Mouse (Mus musculus): ENCODE results near the gene Emc3. TPM values are rescaled to one million over a fixed set of nuclear protein-coding genes. Genes with fewer than 3 reads are reported as not detected.

Emc3 gene
- polyA plus RNA-seq, 1 experiment from 2014 or later, result 79.0 TPM

- Histone ChIP-seq H3K4me1 (replicated peaks) (peaks cover 30% of the 10 kb centered on the region), H3K27me3 (ENCODE audit: insufficient read depth, poor library complexity, severe bottlenecking) (peaks cover 8% of the 10 kb centered on the region; the same call in 1 of the 2 replicates), H3K9me3 (no peaks in the 10 kb centered on the region), H3K36me3 (peaks cover 66% of the 10 kb centered on the region), H3K27ac (no peak overlapping the region), H3K4me3 (no peak overlapping the region)
- DNase-seq (ENCODE audit: low spot score), result no peak
- WGBS, result 95% methylated on average over 14 of the region's 14 CpGs
These were observed 42.0 kb downstream of the Emc3 start for GRCm38 (mm10) chr6:113489410-113489809.

DNA sequence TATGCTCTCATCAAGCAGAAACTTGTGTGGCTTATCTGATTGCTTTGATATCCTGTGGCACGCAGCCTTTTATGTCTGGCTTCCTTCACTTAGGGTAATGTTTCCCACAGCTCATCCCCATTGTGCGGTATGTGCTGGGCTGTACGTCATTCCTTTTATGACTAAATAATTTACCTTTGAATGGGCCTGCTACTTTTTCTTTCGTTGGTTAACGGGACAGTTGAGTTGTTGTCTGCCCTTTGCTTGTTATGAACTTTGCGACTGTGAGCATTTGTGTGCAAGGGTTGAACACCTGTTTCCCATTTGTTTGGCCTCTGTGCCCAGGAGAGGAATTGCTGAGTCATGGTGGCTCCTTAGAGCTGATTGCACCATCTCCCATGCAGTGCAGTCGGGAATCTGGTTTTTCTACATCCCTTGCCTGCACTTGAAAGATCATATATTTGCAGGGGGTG, 44.3 kb downstream of the Emc3 start:
- Histone ChIP-seq H3K4me1 (replicated peaks) (peaks cover 39% of the 10 kb centered on the region), H3K27me3 (ENCODE audit: insufficient read depth, poor library complexity, severe bottlenecking) (peaks cover 5% of the 10 kb centered on the region; the same call in 1 of the 2 replicates), H3K27ac (no peak overlapping the region), H3K36me3 (peaks cover 54% of the 10 kb centered on the region), H3K4me3 (no peak overlapping the region), H3K9me3 (no peaks in the 10 kb centered on the region)
- DNase-seq (ENCODE audit: low spot score), result no peak
- WGBS, result 70% methylated on average over 7 of the region's 7 CpGs

DNA sequence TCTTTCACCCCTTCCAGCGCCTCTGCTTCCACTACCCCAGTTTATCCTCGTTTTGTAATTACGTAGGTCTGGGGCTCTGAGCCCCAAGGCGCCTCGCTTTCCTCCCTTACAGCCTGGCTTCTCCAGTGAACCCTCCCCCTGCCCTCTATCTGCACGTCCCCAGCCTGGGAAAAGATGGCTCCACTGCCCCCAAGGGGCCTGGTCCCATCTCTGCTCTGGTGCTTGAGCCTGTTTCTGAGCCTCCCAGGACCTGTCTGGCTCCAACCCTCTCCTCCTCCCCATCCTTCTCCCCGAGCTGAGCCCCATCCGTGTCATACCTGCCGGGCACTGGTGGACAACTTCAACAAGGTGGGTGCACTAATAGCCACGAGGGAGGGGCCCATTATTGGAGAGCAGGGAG, 47.7 kb downstream of the Emc3 start:
- Histone ChIP-seq H3K4me1 (replicated peaks) (peaks cover 53% of the 10 kb centered on the region), H3K9me3 (no peaks in the 10 kb centered on the region), H3K36me3 (peaks cover 22% of the 10 kb centered on the region), H3K4me3 (peak overlapping the region; percentile 62), H3K27me3 (ENCODE audit: insufficient read depth, poor library complexity, severe bottlenecking) (peaks cover 38% of the 10 kb centered on the region), H3K27ac (peak overlapping the region; percentile 94)
- peak; percentile 38 for DNase-seq (ENCODE audit: low spot score)
- 15% methylated on average over 10 of the region's 10 CpGs for WGBS

- Histone ChIP-seq H3K27me3 (ENCODE audit: insufficient read depth, poor library complexity, severe bottlenecking) (peaks cover 40% of the 10 kb centered on the region), H3K4me1 (replicated peaks) (peaks cover 53% of the 10 kb centered on the region), H3K36me3 (peaks cover 16% of the 10 kb centered on the region), H3K27ac (peak within 1 kb of the TSS; percentile 94), H3K9me3 (no peaks in the 10 kb centered on the region), H3K4me3 (peak within 1 kb of the TSS; percentile 62)
- under 1% methylated on average over 26 of the region's 26 CpGs for WGBS
- DNase-seq (ENCODE audit: low spot score), result peak; percentile 95
These were observed 48.3 kb downstream of the Emc3 start, which contains the start of gene Creld1 for GRCm38 (mm10) chr6:113483100-113483615. Gene Creld1 (plus strand): TSS chr6:113483297.

- peak overlapping the region; percentile 62 for H3K4me3 ChIP-seq
- H3K9me3 ChIP-seq, result no peaks in the 10 kb centered on the region
- H3K27ac ChIP-seq, result peak overlapping the region; percentile 94
- peaks cover 11% of the 10 kb centered on the region; the same call in 1 of the 2 replicates for H3K36me3 ChIP-seq
- peaks cover 40% of the 10 kb centered on the region for H3K27me3 ChIP-seq (ENCODE audit: insufficient read depth, poor library complexity, severe bottlenecking)
- WGBS, result under 1% methylated on average over 65 of the region's 65 CpGs
- no peak for DNase-seq (ENCODE audit: low spot score)
- peaks cover 51% of the 10 kb centered on the region for H3K4me1 ChIP-seq (replicated peaks)
These were observed 48.9 kb downstream of the Emc3 start for GRCm38 (mm10) chr6:113482477-113483099.

GRCm38 (mm10) chr6:113480555-113481373, 50.7 kb downstream of the Emc3 start:
- H3K27ac ChIP-seq, result no peak overlapping the region
- H3K36me3 ChIP-seq, result no peaks in the 10 kb centered on the region
- no peaks in the 10 kb centered on the region for H3K9me3 ChIP-seq
- H3K27me3 ChIP-seq (ENCODE audit: insufficient read depth, poor library complexity, severe bottlenecking), result peaks cover 40% of the 10 kb centered on the region
- DNase-seq (ENCODE audit: low spot score), result no peak
- WGBS, result 68% methylated on average over 18 of the region's 18 CpGs
- no peak overlapping the region for H3K4me3 ChIP-seq
- H3K4me1 ChIP-seq (replicated peaks), result peaks cover 45% of the 10 kb centered on the region

DNA sequence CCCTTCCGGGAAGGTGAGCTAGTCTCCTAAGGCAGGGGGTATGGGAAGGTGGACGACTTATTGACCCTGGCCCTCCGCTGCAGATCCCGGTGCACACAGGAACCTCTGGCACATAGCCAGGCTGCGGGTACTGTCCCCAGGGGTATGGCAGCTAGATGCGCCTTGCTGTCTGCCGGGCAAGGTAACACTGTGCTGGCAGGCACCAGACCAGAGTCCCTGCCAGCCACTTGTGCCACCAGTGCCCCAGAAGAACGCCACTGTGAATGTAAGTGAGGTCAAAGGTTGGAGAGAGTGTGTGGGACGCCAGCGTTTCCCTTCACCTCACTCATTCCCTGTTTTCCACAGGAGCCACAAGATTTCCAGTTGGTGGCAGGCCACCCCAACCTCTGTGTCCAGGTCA, 52.5 kb downstream of the Emc3 start:
- H3K4me1 ChIP-seq (replicated peaks), result peaks cover 30% of the 10 kb centered on the region
- H3K36me3 ChIP-seq, result no peaks in the 10 kb centered on the region
- no peak overlapping the region for H3K27ac ChIP-seq
- peaks cover 40% of the 10 kb centered on the region for H3K27me3 ChIP-seq (ENCODE audit: insufficient read depth, poor library complexity, severe bottlenecking)
- 83% methylated on average over 10 of the region's 10 CpGs for WGBS
- no peak overlapping the region for H3K4me3 ChIP-seq
- no peak for DNase-seq (ENCODE audit: low spot score)
- no peaks in the 10 kb centered on the region for H3K9me3 ChIP-seq

DNA sequence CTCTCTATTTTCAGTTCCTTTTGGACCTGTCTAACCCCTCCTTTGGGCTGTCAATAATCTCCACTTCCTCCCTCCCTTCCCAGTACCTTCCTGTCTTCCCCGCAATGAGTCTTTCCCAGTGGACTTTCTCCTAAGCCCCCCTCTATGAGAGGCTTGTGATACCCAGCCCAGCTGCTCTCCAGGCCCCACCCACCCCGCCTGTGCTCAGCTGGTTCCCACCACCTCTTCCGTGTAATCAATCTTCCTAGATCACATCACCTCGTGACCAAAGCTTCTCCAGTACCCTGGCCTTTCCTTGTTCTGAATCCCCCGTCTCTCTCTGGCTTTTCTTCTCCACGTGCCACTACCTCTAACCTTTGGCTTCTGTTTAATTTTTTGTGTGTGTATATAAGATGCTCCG, 54.1 kb downstream of the Emc3 start:
- 54% methylated on average over 7 of the region's 7 CpGs for WGBS
- Histone ChIP-seq H3K27me3 (ENCODE audit: insufficient read depth, poor library complexity, severe bottlenecking) (peaks cover 41% of the 10 kb centered on the region), H3K27ac (no peak overlapping the region), H3K36me3 (no peaks in the 10 kb centered on the region), H3K4me1 (replicated peaks) (peaks cover 23% of the 10 kb centered on the region), H3K9me3 (no peaks in the 10 kb centered on the region), H3K4me3 (no peak overlapping the region)
- no peak for DNase-seq (ENCODE audit: low spot score)

DNA sequence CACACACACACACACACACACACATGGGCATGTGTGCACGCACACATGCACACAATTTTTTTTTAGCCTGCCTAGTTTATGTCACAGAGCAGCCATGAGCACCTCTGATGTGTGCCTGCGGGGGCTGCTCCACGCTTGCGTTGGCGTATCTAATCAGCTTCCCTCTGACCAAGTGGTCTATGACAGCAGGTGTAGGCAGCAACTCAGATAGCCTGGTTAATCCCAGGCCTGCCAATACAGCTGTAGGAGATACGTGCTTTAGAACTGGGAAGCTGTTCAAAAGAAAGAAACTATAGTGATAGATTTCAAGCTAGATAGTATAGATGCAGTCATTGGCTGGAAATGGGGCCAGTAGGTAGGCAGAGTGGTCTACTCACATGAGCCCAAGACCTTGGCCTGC, 57.7 kb downstream of the Emc3 start:
- Histone ChIP-seq H3K36me3 (no peaks in the 10 kb centered on the region), H3K27ac (no peak overlapping the region), H3K9me3 (no peaks in the 10 kb centered on the region), H3K4me3 (no peak overlapping the region), H3K27me3 (ENCODE audit: insufficient read depth, poor library complexity, severe bottlenecking) (peaks cover 43% of the 10 kb centered on the region), H3K4me1 (replicated peaks) (peaks cover 41% of the 10 kb centered on the region)
- WGBS, result 90% methylated on average over 6 of the region's 6 CpGs
- no peak for DNase-seq (ENCODE audit: low spot score)

DNA sequence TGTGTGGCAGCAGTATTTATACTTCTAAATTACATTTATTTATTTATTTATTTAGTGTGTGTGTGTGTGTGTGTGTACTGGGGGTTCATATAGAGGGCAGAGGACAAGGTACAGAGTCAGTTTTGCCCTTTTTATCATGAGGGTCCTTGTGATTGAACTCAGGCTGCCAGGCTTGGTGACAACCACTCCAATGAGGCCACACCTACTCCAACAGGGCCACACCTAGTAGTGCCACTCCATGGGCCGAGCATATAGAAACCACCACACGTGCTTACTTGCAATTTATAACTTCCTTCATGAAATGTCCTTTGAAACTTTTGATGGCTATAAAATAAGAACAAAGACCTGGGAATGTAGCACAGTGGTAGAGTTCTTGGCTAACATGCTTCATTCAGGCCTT, 58.2 kb downstream of the Emc3 start:
- Histone ChIP-seq H3K4me3 (no peak overlapping the region), H3K36me3 (no peaks in the 10 kb centered on the region), H3K9me3 (no peaks in the 10 kb centered on the region), H3K4me1 (replicated peaks) (peaks cover 44% of the 10 kb centered on the region), H3K27ac (no peak overlapping the region), H3K27me3 (ENCODE audit: insufficient read depth, poor library complexity, severe bottlenecking) (peaks cover 46% of the 10 kb centered on the region)
- no peak for DNase-seq (ENCODE audit: low spot score)
- 84% methylated on average over 2 of the region's 2 CpGs for WGBS

GRCm38 (mm10) chr6:113472061-113472460, 59.4 kb downstream of the Emc3 start:
- Histone ChIP-seq H3K36me3 (no peaks in the 10 kb centered on the region), H3K4me3 (no peak overlapping the region), H3K9me3 (no peaks in the 10 kb centered on the region), H3K27ac (no peak overlapping the region), H3K4me1 (replicated peaks) (peaks cover 40% of the 10 kb centered on the region), H3K27me3 (ENCODE audit: insufficient read depth, poor library complexity, severe bottlenecking) (peaks cover 49% of the 10 kb centered on the region)
- WGBS, result 65% methylated on average over 10 of the region's 10 CpGs
- DNase-seq (ENCODE audit: low spot score), result no peak

GRCm38 (mm10) chr6:113471297-113471936, 60.0 kb downstream of the Emc3 start, which contains the start of gene Il17rc:
Gene Il17rc (plus strand): TSS chr6:113471427.
- H3K36me3 ChIP-seq, result no peaks in the 10 kb centered on the region
- H3K27ac ChIP-seq, result peak within 1 kb of the TSS; percentile 68
- H3K9me3 ChIP-seq, result no peaks in the 10 kb centered on the region
- 19% methylated on average over 12 of the region's 12 CpGs for WGBS
- peaks cover 40% of the 10 kb centered on the region for H3K4me1 ChIP-seq (replicated peaks)
- H3K4me3 ChIP-seq, result peak within 1 kb of the TSS; percentile 36
- peaks cover 49% of the 10 kb centered on the region for H3K27me3 ChIP-seq (ENCODE audit: insufficient read depth, poor library complexity, severe bottlenecking)
- DNase-seq (ENCODE audit: low spot score), result peak; percentile 33
